Mouse (Mus musculus): ENCODE data around the gene Slc51a.
"Not testable (repeated sequence)": the region's sequence is repeated elsewhere in the genome, so short reads cannot be mapped to it uniquely, and the experiment has no call there.

Slc51a gene

DNA sequence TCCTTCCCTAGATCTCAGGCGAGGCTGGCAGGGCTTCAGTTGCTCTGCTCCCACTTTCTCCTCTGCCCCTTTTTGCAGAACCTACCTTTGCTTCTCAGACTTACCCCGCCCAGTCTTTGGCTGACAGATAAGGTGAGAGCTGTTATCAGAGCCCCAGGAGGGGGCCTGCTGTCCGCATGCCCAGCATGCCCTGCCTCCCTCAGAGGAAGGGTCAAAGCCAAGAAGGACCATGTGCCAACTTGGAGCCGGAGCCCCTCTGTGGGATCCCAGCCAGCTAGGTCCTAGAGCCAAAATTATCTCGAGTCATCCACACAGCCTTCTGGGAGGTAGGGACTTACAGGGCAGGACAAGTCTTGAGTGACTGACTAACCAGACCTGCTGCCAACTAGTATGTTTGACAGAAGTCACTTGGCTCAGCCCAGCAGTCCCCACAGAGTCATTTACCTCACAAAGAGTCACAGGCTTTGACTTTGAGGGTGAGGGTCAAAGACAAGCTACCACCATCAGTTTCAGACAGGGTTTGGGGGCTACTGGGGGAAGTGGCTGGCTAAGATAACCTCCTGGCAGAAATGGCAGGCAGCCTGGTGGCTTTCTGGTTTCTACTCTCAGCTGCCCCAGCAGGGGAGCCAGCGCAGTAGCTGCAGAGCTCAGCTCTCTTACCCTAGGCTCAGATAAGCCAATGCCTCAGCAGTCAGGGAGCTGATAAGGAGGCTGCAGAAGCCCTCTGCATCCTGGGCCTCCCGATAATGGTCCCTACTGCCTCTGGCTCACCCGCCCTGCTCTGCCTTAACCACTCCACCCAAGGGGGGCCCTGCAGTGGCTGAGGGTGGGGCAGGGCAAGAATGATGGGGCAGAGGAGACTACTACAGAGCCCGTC, 21.6 kb upstream of the Slc51a start:
- DNase-seq (ENCODE audit: low spot score): peak; percentile 47

- no peak for DNase-seq (ENCODE audit: low spot score)
Measured at GRCm38 (mm10) chr16:32508506-32509065, 20.9 kb upstream of the Slc51a start.

- DNase-seq (ENCODE audit: low spot score): no peak
Measured at GRCm38 (mm10) chr16:32508035-32508434, 20.4 kb upstream of the Slc51a start.

DNA sequence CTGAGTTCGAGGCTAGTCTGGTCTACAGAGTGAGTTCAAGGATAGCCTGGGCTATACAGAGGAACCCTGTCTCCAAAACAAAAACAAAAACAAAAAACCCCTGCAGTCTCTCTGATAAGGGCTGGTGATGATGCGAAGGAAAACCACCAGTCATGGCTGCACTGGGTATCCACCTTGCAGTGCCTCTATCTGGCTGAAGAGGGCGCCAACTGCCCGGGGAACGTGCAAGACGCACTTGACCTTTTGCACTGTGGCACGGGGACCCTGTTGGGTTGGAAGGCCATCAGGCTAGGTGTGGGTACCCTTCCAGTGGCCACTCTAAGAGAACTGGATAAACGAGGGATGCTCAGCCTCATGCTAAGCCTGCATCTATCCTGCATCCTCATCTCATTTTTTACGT, 19.7 kb upstream of the Slc51a start:
- DNase-seq (ENCODE audit: low spot score): peak; percentile 82

GRCm38 (mm10) chr16:32506868-32507267, 19.2 kb upstream of the Slc51a start:
- no peak for DNase-seq (ENCODE audit: low spot score)

DNA sequence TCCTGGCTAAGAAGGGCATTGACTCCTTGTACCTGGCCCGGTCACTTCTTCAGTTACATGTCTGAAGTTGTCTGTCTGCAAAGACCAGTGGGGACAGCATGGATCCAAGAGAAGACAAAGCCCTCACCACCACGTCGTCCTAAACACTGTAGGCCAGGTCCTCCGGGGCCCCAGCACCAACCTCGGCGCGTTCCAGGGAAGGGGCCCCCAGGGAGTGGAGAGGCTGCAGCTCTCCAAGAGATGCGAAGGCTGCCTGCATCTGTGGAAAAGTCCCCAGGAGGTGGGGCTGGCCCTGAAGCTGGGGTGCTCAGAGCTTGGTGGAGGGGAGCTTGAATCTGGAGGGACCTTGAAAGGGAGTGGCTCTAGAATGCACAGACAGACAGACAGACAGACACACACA, 18.6 kb upstream of the Slc51a start:
- no peak for DNase-seq (ENCODE audit: low spot score)

DNA sequence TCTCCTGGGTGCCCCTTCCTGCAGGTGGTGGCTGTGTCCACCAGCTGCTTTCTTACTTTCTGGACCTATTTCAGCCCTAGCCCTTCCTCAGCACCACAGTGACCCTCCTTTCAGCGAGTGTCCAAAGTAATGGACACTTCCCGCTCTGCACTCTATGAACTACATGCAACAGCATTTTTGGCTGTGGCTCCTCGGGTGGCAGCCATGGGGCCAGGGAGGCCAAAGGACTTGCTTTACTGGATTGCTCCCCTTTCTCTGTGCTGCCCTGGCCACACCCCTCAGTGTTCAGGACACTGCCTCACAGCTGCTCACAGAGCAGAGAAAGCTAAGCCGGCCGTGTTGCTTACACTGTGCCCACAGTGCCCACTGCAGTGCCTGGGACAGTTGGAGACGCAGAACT, 16.0 kb upstream of the Slc51a start:
- DNase-seq (ENCODE audit: low spot score): no peak

GRCm38 (mm10) chr16:32502621-32503335, 15.1 kb upstream of the Slc51a start:
- no peak for DNase-seq (ENCODE audit: low spot score)

DNA sequence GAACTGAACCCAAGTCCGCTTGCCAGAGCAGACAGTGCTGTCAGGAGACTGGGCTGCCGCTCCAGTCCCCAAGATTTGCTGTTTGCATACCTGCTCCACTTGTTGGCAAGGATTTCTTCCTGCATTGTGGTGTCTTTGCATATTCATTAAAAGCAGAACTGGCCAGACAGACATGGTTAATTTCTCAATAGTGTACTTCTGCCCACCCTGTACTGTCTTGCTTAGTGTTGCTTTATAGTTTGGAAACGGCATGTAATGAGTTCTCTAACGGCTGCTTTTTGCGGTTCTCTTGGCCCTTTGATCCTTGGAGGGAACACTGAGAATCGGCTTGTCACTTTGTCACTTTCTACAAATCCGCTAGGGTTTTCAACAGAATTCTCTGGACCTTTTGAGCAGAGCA, 13.8 kb upstream of the Slc51a start:
- no peak for DNase-seq (ENCODE audit: low spot score)

- DNase-seq (ENCODE audit: low spot score): peak; percentile 95
Measured at GRCm38 (mm10) chr16:32499430-32500037, 11.9 kb upstream of the Slc51a start.

DNA sequence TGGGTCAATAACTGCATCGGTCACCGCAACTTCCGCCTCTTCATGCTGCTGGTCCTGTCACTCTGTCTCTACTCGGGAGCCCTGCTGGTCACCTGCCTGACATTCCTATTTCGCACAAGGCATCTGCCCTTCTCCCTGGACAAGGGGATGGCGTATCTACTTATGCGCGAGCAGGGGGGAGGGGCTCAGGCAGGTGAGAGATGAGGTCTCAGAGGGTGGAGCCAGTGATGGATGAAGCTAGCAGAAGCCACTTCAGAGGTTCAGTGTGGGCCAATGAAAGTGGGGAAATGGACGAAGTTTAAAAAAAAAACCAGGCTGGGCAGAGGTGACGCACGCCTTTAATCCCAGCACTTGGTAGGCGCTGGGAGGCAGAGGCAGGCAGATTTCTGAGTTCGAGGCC, 11.3 kb upstream of the Slc51a start:
- no peak for DNase-seq (ENCODE audit: low spot score)

GRCm38 (mm10) chr16:32495965-32496364, 8.3 kb upstream of the Slc51a start, which contains the start of gene Zdhhc19:
Gene Zdhhc19 (plus strand): TSS chr16:32496265.
- DNase-seq (ENCODE audit: low spot score): no peak

GRCm38 (mm10) chr16:32494371-32494770, 6.7 kb upstream of the Slc51a start:
- DNase-seq (ENCODE audit: low spot score): not testable (repeated sequence)

DNA sequence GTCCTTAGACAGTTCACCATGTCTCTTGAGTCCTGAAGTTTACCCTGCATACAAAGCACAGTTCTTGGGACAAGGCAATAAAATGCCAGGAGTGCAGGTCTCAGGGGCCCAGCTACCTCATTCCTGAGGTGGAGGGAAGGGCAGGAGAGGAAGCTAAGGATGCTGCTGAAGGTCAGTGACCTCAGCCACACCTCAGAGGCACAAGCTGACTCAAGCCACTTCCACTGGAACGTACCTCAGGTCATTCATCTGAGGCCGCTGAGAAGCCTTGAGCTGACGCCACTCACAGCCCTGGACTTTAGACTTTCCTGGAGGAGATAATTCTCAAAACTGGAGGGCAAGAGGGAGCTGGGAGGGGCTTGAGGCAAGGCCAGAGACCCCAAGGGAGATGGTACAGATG, 1.3 kb upstream of the Slc51a start:
- no peak for DNase-seq (ENCODE audit: low spot score)

GRCm38 (mm10) chr16:32486046-32486445, 1.6 kb downstream of the Slc51a start:
- DNase-seq (ENCODE audit: low spot score): no peak

DNA sequence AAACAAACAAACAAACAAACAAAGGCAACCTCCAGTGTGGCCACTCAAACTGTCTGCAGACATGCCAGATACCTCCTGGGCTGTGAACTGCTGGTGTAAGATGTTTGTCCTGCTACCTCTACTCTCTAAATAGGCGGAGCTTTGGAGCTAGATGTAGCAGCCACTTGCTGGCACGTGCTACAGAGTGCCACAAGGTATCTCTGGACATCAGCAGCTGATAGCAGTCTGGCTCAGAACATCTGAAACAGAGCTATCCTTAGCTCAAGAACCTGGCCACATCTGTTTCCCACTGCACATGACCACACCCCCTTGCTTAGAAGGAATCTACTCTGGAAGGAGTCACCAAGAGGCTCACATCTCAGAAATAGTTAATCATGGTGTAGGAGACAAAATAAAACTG, 2.5 kb downstream of the Slc51a start:
- no peak for DNase-seq (ENCODE audit: low spot score)

DNA sequence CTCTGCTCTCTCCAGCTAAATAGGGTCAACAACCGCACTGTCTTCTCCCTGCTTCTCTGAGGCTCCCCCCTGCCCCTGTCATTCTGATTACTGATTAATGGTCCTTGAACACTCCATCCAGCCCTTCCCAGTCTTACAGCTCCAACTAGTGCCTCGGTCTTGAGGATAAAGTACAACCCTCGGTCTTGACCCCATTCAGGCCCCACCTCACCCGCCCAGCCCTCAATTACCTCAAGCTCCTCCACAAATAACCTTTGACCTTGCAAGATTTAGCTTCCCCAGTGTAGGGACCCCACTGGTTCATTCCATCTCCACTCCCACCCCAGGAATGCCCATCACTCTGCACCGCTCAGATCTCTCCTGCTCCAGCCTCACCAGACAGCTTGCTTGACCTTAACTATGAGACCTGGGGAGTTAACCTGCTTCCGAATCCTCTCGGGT, 3.2 kb downstream of the Slc51a start:
- peak; percentile 60 for DNase-seq (ENCODE audit: low spot score)

DNA sequence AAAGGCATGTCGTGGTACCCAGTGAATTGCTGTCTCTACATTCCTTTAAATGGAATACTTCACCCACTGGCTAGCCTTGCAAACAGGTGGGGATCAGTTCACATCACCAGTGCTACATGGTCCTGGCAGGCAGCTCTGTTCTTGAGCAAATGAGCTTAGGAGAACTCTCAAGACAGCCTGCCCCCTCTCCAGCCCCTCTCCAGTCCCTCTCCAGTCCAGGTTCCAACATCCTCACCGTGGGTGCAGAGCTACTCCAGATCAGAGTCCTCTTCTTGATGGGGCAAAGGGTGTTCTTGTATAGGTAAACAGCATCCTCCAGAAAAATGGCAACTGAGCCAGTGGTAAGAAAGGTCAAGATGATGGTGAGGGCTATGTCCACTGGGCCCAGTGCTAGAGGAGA, 8.3 kb downstream of the Slc51a start:
- no peak for DNase-seq (ENCODE audit: low spot score)

DNA sequence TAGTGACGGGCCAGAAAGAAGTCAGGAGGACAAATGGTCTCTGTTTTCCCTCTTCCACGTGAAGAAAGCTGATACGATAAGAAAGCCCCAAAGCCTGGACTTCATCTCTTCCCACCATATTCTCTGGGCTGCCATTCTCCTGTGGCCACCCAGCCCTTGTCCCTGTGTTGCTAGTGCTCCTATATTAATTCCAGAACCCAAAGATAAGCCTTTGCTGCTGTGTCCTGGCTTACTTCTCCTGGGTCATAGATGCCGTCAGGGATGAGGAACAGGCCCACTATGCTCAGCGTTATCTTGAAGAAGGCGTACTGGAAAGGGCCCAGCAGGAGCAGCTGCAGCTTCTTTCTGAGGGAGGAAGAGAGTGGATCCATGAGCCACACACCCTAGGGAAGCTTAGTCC, 10.4 kb downstream of the Slc51a start:
- DNase-seq (ENCODE audit: low spot score): no peak

- peak; percentile 24 for DNase-seq (ENCODE audit: low spot score)
Measured at GRCm38 (mm10) chr16:32472276-32473015, 15.2 kb downstream of the Slc51a start.

GRCm38 (mm10) chr16:32469404-32470105, 18.1 kb downstream of the Slc51a start:
- DNase-seq (ENCODE audit: low spot score): no peak

Data from embryo, embryonic 10 days (tissue).